Mouse (Mus musculus): ENCODE results near the gene Cln6. TPM values are rescaled to one million over a fixed set of nuclear protein-coding genes. Genes with fewer than 3 reads are reported as not detected.
"Not testable (repeated sequence)": the region's sequence is repeated elsewhere in the genome, so short reads cannot be mapped to it uniquely, and the experiment has no call there.

Cln6 gene
- 45.3 and 51.7 TPM in 2 replicates for polyA plus RNA-seq (2012; rRNA removed)

GRCm38 (mm10) chr9:62838506-62839171 lies at the start of gene Cln6:
Gene Cln6 (plus strand): TSS chr9:62838785.
- no peak for DNase-seq (ENCODE audit: low read depth)

GRCm38 (mm10) chr9:62789856-62790255 lies 48.7 kb upstream of the Cln6 start:
- DNase-seq (ENCODE audit: low read depth): no peak

GRCm38 (mm10) chr9:62799218-62799617 lies 39.4 kb upstream of the Cln6 start:
- not testable (repeated sequence) for DNase-seq (ENCODE audit: low read depth)

- no peak for DNase-seq (ENCODE audit: low read depth)
Measured at GRCm38 (mm10) chr9:62810095-62810494, 28.5 kb upstream of the Cln6 start.

GRCm38 (mm10) chr9:62810543-62811515 lies 27.8 kb upstream of the Cln6 start:
- no peak for DNase-seq (ENCODE audit: low read depth)

- DNase-seq (ENCODE audit: low read depth): no peak
Measured at GRCm38 (mm10) chr9:62811516-62812121, 27.0 kb upstream of the Cln6 start, which contains the start of gene Fem1b. Gene Fem1b (minus strand): TSS chr9:62811934.

GRCm38 (mm10) chr9:62812216-62813049 lies 26.2 kb upstream of the Cln6 start:
- no peak for DNase-seq (ENCODE audit: low read depth)

GRCm38 (mm10) chr9:62814751-62815150 lies 23.8 kb upstream of the Cln6 start:
- no peak for DNase-seq (ENCODE audit: low read depth)

GRCm38 (mm10) chr9:62816323-62817098 lies 22.1 kb upstream of the Cln6 start:
- DNase-seq (ENCODE audit: low read depth): no peak

- no peak for DNase-seq (ENCODE audit: low read depth)
Measured at GRCm38 (mm10) chr9:62817099-62817571, 21.4 kb upstream of the Cln6 start.

- DNase-seq (ENCODE audit: low read depth): peak; percentile 95
Measured at GRCm38 (mm10) chr9:62817828-62818614, 20.6 kb upstream of the Cln6 start.

- no peak for DNase-seq (ENCODE audit: low read depth)
Measured at GRCm38 (mm10) chr9:62819494-62819893, 19.1 kb upstream of the Cln6 start.

GRCm38 (mm10) chr9:62819910-62820309 lies 18.7 kb upstream of the Cln6 start:
- not testable (repeated sequence) for DNase-seq (ENCODE audit: low read depth)

- DNase-seq (ENCODE audit: low read depth): no peak
Measured at GRCm38 (mm10) chr9:62820829-62821228, 17.8 kb upstream of the Cln6 start.

- DNase-seq (ENCODE audit: low read depth): no peak
Measured at GRCm38 (mm10) chr9:62821811-62822210, 16.8 kb upstream of the Cln6 start.

GRCm38 (mm10) chr9:62825791-62826393 lies 12.7 kb upstream of the Cln6 start:
- no peak for DNase-seq (ENCODE audit: low read depth)

GRCm38 (mm10) chr9:62826456-62826855 lies 12.1 kb upstream of the Cln6 start:
- DNase-seq (ENCODE audit: low read depth): no peak

GRCm38 (mm10) chr9:62827939-62828652 lies 10.5 kb upstream of the Cln6 start:
- no peak for DNase-seq (ENCODE audit: low read depth)
